Mouse (Mus musculus) NIH3T3 (cell line): Measurements from ENCODE around the gene Bloc1s4.

Source experiments
- DNase-seq: peaks from one replicate; pipeline ENCODE4 v3.0.0-alpha.2; 2012; ENCODE audit warnings: low read depth

Bloc1s4 gene

GRCm38 (mm10) chr5:36748536-36749061 lies at the start of gene Bloc1s4:
Gene Bloc1s4 (minus strand): TSS chr5:36748650.
- DNase-seq: peak; percentile 96

GRCm38 (mm10) chr5:36797291-36797690 lies 48.8 kb upstream of the Bloc1s4 start:
- DNase-seq: peak; percentile 80

- peak; percentile 98 for DNase-seq
Observed at GRCm38 (mm10) chr5:36796296-36797014, 48.0 kb upstream of the Bloc1s4 start, which contains the start of gene Mrfap1. Gene Mrfap1 (minus strand): TSS chr5:36796772.

GRCm38 (mm10) chr5:36795647-36796295 lies 47.3 kb upstream of the Bloc1s4 start:
- peak; percentile 87 for DNase-seq

- DNase-seq: no peak
Observed at GRCm38 (mm10) chr5:36791861-36792260, 43.4 kb upstream of the Bloc1s4 start.

GRCm38 (mm10) chr5:36786052-36786451 lies 37.6 kb upstream of the Bloc1s4 start:
- no peak for DNase-seq

- no peak for DNase-seq
Observed at GRCm38 (mm10) chr5:36779512-36779911, 31.1 kb upstream of the Bloc1s4 start.

GRCm38 (mm10) chr5:36778901-36779300 lies 30.5 kb upstream of the Bloc1s4 start:
- DNase-seq: no peak

- no peak for DNase-seq
Observed at GRCm38 (mm10) chr5:36777186-36777585, 28.7 kb upstream of the Bloc1s4 start.

- no peak for DNase-seq
Observed at GRCm38 (mm10) chr5:36776021-36776575, 27.6 kb upstream of the Bloc1s4 start.

- no peak for DNase-seq
Observed at GRCm38 (mm10) chr5:36775317-36775716, 26.9 kb upstream of the Bloc1s4 start.

GRCm38 (mm10) chr5:36772586-36772985 lies 24.1 kb upstream of the Bloc1s4 start:
- no peak for DNase-seq

- no peak for DNase-seq
Observed at GRCm38 (mm10) chr5:36769603-36770002, 21.2 kb upstream of the Bloc1s4 start.

- no peak for DNase-seq
Observed at GRCm38 (mm10) chr5:36766958-36767703, 18.7 kb upstream of the Bloc1s4 start.

- peak; percentile 45 for DNase-seq
Observed at GRCm38 (mm10) chr5:36759848-36760247, 11.4 kb upstream of the Bloc1s4 start.

- peak; percentile 46 for DNase-seq
Observed at GRCm38 (mm10) chr5:36757033-36757432, 8.6 kb upstream of the Bloc1s4 start.

- DNase-seq: peak; percentile 50
Observed at GRCm38 (mm10) chr5:36750119-36751078, 1.9 kb upstream of the Bloc1s4 start.

- no peak for DNase-seq
Observed at GRCm38 (mm10) chr5:36747794-36748535, 485 bp downstream of the Bloc1s4 start.

- no peak for DNase-seq
Observed at GRCm38 (mm10) chr5:36747071-36747470, 1.4 kb downstream of the Bloc1s4 start.

- DNase-seq: peak; percentile 88
Observed at GRCm38 (mm10) chr5:36742126-36742848, 6.2 kb downstream of the Bloc1s4 start.
